Mouse (Mus musculus): ENCODE measurements at regions not wholly inside any gene's neighbourhood (a gene's known extent, or its start where the extent isn't known, plus 50 kb on each side); places are given as distances from the start of the nearest gene placed in this dataset.

DNA sequence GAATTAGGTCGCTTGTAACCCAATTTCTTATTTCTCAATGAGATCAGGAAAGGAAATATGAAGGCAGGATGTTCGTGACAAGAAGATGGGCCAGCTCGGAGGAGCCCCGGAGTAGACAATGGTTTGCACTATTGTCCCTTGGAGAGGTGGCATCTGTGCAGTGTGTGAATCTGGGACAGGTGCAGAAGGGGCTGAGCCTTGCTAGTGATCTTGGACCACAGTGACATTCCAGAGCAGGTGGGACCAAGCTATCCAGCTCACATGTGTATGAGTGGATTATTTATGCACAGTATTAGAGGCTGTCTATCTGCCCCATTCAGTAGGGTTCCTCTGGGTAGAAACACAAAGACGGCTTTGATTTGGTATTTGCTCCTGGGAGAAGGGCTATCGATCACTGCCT lies 66.0 kb upstream of the Nrp1 start:
- TF ChIP-seq MAFK (IDR thresholded peaks at IDR 0.05; ENCODE audit: insufficient read depth, low read depth, low read length): no peak
- no peak for TF ChIP-seq ZNF384 (IDR thresholded peaks at IDR 0.05; ENCODE audit: low read depth, low read length)
- TF ChIP-seq ZC3H11A (IDR thresholded peaks at IDR 0.05; ENCODE audit: borderline replicate concordance, low read depth, low read length): no peak

All from ES-E14 (cell line).